Mouse (Mus musculus) lung, postnatal 14 days (tissue): Measurements from ENCODE around the gene Unc93b1.
"Not testable (repeated sequence)": the region's sequence is repeated elsewhere in the genome, so short reads cannot be mapped to it uniquely, and the experiment has no call there.

Experiments used
- DNase-seq: peaks from one replicate; pipeline ENCODE4 v3.0.0; 2021

Gene Unc93b1

DNA sequence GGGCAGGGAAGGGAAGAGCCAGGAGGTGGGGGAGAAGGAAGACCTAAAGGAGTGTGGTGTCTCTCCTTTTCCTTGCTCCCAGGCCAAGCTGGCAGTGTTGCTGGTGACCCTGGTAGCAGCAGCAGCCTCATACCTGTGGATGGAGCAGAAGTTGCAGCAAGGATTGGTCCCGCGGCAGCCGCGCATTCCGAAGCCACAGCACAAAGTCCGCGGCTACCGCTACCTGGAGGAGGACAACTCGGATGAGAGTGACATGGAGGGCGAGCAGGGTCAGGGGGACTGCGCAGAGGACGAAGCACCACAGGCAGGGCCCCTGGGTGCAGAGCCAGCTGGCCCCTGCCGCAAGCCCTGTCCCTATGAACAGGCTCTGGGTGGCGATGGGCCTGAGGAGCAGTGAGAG is 13.6 kb downstream of the Unc93b1 start:
- no peak for DNase-seq

DNA sequence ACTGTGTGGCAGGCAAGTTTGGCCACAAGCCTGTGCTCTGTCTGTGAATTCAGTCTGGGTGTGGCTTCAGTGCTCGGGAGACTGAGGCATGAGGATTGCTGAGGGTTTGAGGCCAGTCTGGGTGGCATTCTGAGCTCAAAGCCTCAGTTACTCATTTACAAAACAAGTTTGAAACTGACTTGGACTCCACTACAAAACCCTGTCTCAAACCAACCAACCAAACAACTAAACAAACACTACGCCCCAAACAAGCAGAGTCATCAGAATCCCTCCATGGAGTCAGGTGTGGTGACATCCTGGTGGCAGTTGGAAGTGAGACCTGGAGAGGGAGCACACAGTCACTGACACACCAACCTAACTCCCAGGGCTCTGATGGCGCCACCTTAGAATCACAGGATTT is 15.3 kb downstream of the Unc93b1 start:
- no peak for DNase-seq

- no peak for DNase-seq
These were observed 16.5 kb downstream of the Unc93b1 start for GRCm38 (mm10) chr19:3951461-3951860.

DNA sequence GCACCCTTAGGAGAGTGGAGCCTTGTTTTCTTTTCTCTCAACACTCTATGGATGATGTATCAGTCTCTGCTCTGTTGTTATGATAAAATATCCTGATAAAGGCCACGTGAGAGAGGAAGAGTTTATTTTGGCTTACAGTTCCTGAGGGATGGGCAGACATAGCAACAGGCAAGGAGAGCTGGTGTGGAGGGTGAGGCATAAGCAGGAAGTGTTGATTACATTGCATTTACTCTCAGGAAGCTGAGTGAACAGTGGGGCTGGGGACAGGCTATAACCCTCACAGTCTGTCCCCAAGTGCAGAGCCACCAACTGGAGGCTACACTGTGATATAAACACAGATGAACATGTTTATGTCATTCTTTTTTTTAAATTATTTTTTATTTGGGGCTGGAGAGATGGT is 17.1 kb downstream of the Unc93b1 start:
- DNase-seq = no peak

DNA sequence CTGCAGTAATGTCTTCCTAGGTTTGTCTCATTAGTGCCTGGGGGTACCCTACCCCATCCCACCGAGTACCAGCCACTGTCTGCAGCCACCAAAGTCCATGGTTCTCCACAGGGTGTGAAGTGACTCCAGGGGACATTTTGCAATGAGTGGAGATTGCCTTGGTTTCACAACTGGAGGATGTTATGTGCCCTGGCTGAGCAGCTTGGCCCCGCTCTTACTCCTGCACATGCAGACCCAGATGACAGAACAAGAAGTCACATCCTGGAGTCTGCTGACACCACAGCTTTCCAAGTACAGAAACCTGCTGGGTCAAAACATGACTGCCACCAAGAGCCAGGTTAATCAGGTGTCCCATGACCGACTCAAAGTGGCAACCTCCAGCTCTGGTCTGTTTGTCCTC is 20.0 kb downstream of the Unc93b1 start:
- DNase-seq = no peak

- no peak for DNase-seq
These were observed 20.8 kb downstream of the Unc93b1 start for GRCm38 (mm10) chr19:3955804-3956203.

- DNase-seq = not testable (repeated sequence)
These were observed 22.5 kb downstream of the Unc93b1 start for GRCm38 (mm10) chr19:3957296-3958036.

DNA sequence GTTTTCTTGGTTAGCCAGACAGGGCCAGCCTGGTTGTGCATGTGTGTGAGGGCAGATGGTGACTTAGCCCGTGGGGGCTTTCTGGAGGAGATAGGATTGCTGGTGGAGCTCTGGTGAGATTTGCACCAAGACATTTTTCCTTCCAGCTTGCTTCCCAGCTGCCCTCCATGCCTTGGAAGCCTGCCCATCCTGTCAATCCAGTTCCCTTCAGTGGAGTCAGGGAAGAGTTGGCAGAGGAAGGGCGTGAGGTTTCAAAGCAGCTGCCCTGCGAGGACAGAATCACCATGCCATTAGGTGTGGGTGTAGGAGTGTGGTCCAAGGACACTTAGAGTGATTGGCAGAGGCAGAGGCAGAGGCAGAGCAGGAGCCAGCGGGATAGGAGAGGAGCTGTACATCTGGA is 23.5 kb downstream of the Unc93b1 start, which contains the start of gene Aldh3b3:
Aldh3b3 (plus strand) TSS at position 176 of the 400 bp plus-strand sequence.
- DNase-seq = no peak

- DNase-seq = no peak
These were observed 24.0 kb downstream of the Unc93b1 start for GRCm38 (mm10) chr19:3959030-3959429.

- DNase-seq = peak; percentile 20
These were observed 25.2 kb downstream of the Unc93b1 start for GRCm38 (mm10) chr19:3960211-3960610.

DNA sequence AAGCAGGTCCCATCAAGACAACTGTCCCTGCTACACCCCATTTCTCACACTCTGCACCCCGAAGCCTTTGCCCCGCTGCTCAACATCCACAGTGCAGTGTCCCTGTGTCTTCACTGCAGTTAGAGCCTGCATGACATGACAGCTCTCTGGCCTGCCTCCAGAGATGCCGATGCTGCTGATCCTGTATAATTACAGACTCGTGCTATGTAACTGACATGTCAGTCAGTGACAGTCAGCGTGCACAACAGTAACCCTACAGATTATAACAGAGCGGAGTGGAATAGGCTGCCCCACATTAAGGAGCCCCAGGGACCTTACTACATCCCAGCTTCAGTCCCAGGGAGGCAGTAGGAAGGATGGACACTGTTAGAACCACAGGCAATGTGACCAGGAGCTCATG is 26.8 kb downstream of the Unc93b1 start:
- DNase-seq = not testable (repeated sequence)

DNA sequence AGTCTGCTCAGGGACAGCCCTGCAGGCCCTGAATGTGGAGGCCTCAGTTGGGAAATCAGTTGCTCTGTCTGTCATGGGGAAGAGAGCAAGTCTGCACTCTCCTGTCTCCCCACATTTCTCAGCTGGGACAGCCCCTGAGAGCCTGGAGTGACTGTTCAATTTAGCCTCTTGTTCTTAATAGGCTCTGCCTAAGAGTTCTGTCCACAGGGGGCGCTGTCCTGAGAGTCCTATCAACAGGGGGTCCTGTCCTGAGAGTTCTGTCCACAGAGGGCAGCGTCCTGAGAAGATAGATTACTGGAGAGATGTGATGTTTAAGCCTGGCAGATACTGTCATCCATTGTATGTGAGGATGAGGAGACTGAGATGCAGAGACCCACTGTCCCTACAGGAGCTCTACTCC is 27.5 kb downstream of the Unc93b1 start:
- peak; percentile 64 for DNase-seq

GRCm38 (mm10) chr19:3964030-3964429 is 29.0 kb downstream of the Unc93b1 start:
- no peak for DNase-seq

GRCm38 (mm10) chr19:3966330-3967075 is 31.5 kb downstream of the Unc93b1 start:
- no peak for DNase-seq

- no peak for DNase-seq
These were observed 32.3 kb downstream of the Unc93b1 start for GRCm38 (mm10) chr19:3967258-3967657.

DNA sequence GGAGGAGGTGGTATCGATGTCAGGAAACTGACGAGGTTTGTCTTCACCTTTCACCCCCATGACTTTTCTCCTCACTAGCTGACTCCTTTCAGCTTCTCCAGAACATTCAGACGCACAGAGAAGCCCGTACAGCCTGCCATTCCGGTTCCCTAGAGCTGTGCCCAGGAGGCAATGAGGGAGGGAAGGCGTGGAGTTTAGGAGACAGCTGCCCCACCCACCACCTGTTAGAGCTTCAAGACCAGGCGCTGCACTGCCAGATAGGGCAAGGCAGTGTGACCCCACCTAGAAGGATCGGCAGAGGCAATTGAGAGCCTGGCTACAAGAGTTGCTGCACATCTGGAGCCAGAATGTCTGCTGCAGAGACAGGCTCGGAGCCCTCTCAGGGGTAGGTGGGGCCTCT is 37.2 kb downstream of the Unc93b1 start, which contains the start of gene Aldh3b2:
Aldh3b2 (plus strand) TSS at position 100 of the 400 bp plus-strand sequence.
- peak; percentile 32 for DNase-seq

- DNase-seq = not testable (repeated sequence)
These were observed 39.6 kb downstream of the Unc93b1 start for GRCm38 (mm10) chr19:3974608-3975007.

GRCm38 (mm10) chr19:3975866-3976265 is 40.9 kb downstream of the Unc93b1 start:
- no peak for DNase-seq

- peak; percentile 90 for DNase-seq
These were observed 45.3 kb downstream of the Unc93b1 start for GRCm38 (mm10) chr19:3980309-3980708.

DNA sequence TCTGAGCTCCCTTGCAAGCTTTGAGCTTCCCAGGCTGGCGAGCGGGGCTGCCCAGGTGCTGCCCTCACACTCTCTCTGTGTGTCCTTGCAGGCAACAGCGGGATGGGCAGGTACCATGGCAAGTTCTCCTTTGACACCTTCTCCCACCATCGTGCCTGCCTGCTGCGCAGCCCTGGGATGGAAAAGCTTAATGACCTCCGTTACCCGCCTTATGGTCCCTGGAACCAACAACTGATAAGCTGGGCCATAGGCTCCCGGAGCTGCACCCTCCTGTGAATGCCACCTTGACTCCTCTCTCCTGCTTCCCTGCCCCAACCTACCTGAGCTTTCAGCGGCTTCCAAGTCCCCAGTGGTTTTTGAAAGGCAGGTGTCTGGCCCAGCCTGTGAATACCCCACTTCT is 45.9 kb downstream of the Unc93b1 start:
- DNase-seq = no peak

- no peak for DNase-seq
These were observed 48.7 kb downstream of the Unc93b1 start for GRCm38 (mm10) chr19:3983527-3984200.

DNA sequence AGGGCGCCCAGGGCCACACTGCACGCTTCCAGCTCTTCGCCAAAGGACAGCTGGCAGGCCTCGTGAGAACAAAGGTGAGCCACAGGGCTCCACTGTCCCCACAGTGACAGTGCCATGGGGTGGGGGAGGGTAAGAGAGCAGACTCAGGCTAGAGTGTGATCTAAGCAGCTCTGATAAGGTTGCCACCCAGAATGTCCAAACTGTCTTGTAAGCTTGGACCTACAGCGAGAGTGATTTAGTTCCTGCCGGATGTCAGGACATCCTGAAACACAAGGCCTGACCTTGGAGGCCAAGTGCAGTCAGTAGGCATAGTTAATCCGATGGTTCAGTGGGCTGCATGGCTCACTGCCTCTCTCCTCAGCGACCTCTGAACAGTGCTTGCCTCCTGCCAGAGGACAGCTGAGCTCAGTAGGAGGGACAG is 50.3 kb downstream of the Unc93b1 start:
- DNase-seq = peak; percentile 34

DNA sequence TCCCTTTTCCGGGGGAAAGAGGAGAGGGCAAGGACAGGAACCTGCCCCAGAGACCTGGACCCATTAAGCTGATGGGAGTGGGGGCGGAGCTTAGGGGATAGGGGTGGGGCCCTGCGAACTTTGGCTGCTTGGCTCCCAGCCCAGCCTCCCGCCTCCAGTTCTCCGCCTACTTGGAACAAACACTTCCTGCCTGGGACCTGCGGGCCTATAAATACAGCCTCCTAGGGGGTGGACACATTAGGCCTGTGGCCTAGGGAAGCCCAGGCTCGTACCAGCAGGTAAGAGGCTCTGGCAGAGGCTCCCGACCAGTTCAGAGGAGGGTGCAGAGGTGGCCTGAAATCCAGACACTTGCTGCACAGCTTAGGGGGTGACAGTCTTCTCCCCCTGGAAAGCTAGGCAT is 51.3 kb downstream of the Unc93b1 start, which contains the start of gene Acy3:
Acy3 (plus strand) TSS at position 237 of the 400 bp plus-strand sequence.
- DNase-seq = peak; percentile 86
